Mouse (Mus musculus) stomach, postnatal 0 days (tissue): Measurements from ENCODE around the gene Caprin1.

Source experiments
- CTCF ChIP-seq: IDR thresholded peaks from 2 replicates; pipeline ENCODE4 v1.5.1; 2016; ENCODE audit warnings: antibody characterized with exemption, low read depth, mild to moderate bottlenecking, moderate library complexity
- EP300 ChIP-seq: optimal IDR thresholded peaks from 2 replicates; pipeline ENCODE3; 2016; ENCODE audit warnings: antibody characterized with exemption

DNA sequence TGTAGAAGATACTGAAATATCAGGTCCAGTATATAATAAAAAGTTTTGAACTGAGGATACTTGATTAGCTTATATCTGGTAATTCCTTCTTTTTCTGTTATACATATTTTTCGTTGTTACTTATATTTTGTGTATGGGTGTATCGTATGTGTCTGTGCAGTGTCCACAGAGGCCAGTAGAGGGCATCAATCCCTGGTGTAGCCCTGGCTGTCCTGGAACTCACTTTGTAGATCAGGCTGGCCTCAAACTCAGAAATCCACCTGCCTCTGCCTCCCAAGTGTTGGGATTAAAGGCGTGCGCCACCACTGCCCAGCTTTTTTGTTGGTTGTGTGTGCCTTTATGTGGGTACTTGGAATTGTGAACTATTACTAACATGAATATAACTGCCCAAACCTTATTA is 12.8 kb downstream of the Caprin1 start:
- TF ChIP-seq CTCF: peak; percentile 68
- TF ChIP-seq EP300: no peak
